Mouse (Mus musculus) spleen, adult 2 months (tissue): ENCODE results near the gene Bco2.

Experiments
- CTCF ChIP-seq: fragments of 200-500 bp; IDR thresholded peaks from 2 replicates; pipeline ENCODE4 v1.5.1; 2011; ENCODE audit warnings: mild to moderate bottlenecking, inconsistent platforms; ENCODE audit not compliant: insufficient read depth, insufficient read length, insufficient replicate concordance; ENCODE audit errors: extremely low read depth
- POLR2A ChIP-seq: fragments of 200-500 bp; IDR thresholded peaks from 2 replicates; pipeline ENCODE4 v1.6.1; 2011; ENCODE audit warnings: low read depth, low read length, inconsistent platforms

DNA sequence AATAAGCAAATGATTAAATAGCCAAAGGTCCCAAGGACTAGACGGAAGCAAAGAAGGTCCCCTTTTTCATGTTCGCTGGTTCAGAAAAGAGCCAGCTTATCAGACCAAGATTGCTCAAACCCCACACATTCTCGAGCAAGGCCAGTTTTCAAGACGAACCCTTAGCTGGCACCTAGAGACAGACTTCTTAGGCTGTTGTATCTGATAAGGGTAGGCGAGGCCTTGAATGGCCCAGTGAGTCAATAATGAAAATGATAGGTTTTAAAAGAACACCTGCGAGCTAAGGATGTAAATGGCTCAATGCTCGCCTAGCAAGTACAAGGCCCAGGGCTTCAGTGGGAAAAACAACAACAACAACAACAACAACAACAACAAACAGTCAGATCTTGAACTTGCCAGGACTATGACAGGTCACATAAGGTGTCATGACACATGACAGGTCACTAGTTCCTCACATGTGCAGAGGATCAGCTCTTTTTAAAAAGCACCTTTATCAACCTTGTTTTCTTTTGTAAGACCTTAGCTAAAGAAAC lies 18.3 kb downstream of the Bco2 start:
- TF ChIP-seq POLR2A (no peak), CTCF (no peak)
